Mouse (Mus musculus): ENCODE data around the gene Cyp26c1. TPM values are rescaled to one million over a fixed set of nuclear protein-coding genes. Genes with fewer than 3 reads are reported as not detected.

The Cyp26c1 gene
- not detected for polyA plus RNA-seq (2017; shearing (Covaris generic))

GRCm38 (mm10) chr19:37685281-37685680 lies at the start of gene Cyp26c1:
Gene Cyp26c1, plus strand, starts transcription at chr19:37685581.

GRCm38 (mm10) chr19:37697651-37698272 lies 12.4 kb downstream of the Cyp26c1 start, which contains the start of gene Cyp26a1:
Gene Cyp26a1, plus strand, starts transcription at chr19:37697798.

Other genes with a start within 250 kb of the Cyp26c1 start
- 50.6 TPM for gene Exoc6, start 135.2 kb upstream of the Cyp26c1 start, polyA plus RNA-seq (2017; shearing (Covaris generic))
- gene Cyp26a1, start 12.2 kb downstream of the Cyp26c1 start, polyA plus RNA-seq (2017; shearing (Covaris generic)) = not detected